Mouse (Mus musculus): ENCODE measurements around the gene Gm17949.
A peak's percentile ranks its signal among the peaks of the same experiment; 100 is the strongest.
"Not testable (repeated sequence)": the region's sequence is repeated elsewhere in the genome, so short reads cannot be mapped to it uniquely, and the experiment has no call there.

Gm17949 gene

DNA sequence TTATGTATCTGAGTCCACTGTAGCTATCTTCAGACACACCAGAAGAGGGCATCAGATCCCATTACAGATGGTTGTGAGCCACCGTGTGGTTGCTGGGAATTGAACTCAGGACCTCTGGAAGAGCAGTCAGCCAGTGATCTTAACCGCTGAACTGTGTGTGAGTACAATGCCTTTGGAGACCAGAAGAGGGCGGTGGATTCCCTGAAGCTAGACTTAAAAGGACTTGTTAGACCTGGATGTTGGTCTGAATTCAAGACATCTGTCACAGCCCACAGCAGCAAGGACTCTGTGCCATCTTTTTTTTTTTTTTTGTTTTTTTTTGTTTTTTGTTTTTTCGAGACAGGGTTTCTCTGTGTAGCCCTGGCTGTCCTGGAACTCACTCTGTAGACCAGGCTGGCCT lies 40.4 kb downstream of the Gm17949 start:
- DNase-seq: not testable (repeated sequence)

DNA sequence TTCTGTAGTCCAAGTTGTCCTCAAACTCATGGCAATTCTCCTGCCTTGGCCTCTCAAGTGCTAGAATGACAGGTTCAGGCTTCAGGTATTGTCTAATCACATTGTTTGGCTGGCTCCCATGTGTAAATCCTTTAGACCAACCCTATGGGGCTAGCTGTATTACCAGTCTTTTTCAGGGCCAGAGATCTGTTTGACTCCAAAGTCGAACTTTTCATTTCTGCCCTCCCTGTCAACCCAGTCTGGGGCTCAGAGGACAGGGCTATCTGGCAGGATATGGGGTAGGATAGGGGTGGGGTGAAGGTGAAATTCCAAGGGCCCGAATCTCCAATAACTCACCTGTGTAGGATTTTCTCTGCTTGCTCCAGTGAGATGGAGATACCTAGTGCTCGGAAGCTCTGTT lies 45.0 kb downstream of the Gm17949 start:
- DNase-seq: no peak

DNA sequence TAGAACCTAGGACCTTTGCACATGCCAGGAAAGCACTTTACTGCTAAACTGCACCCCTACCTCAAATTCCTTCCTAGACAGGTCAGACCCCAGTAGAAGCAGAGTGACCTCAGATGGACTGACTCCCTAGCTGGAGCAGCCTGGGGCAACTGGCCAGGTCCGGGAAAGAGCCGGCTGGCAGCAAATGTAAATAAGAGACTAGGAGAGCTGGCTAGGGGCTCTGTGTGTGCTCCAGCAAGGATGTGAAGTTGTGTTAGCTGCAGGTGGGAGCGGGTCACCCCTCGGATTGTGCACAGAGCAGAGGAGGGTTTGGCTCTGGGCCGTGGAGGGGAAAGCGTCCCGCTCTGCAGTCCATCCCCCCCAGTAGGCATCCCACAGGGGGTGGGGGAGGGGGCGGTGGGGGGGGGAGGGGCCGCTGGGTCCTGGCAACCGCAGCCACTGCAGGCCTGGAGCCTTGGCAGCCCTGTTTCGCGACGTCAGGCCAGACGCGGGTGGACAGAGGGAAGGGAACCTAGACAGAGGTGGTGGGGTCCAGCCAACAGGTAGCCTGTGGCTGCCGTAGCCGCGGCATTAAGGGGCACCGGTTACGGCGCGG lies 47.7 kb downstream of the Gm17949 start, which contains the start of gene Crb3:
Gene Crb3 (plus strand): TSS at position 215 of the 595 bp plus-strand sequence.
- DNase-seq: no peak

DNA sequence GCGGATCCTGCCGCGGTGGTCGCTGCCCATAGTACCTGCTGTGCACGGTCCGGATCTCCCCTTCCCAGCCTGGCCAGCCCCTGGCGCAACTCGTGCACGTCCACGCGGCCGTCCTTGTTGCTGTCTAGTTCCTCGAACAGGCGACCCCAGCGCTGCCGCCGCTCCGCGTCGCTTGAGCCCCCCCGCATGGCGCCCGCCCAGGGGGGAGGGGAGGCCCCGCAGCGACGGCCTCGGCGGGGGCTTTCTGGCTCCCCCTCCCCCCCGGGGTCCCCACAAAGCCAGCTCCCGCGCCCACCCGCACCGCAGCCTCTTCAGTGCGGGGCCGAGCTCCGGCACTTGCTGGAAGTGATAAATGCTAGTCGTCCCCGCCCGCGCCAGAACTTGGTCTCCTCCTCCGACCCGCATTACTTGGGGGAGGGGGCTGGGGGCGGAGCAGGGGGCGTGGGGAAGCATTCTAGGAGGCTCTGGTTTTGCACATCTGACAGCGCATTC lies 48.3 kb downstream of the Gm17949 start, which contains the start of gene Slc25a23:
Gene Slc25a23 (minus strand): TSS at position 378 of the 492 bp plus-strand sequence.
- peak; percentile 91 for DNase-seq

DNA sequence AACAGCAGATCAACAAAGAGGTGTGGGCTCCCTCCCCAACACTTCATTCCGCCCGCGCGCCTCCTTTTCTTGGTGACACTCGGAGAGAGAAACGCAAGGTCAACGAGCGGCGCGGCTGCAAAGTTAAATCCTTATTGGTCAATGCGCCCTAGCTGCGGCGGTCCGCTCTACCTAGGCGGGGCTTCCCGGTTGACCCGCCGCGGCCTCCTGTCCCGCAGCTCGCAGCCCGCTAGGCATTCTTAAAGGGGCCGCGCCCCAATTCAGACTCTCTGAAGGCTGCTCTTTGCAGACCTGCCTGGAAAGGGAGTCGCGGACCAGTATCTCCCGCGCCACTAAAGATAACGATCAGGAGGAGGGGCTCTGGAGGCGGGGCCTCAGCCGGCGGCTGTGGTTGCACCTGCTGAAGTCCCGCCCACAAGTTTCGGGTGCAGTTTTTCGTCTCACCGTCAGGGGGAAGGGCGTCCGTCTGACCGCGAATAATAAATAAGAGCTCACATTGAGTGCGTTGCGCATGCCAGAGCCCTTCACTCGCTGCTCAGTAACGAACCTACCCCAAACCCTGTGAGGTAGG lies 49.0 kb downstream of the Gm17949 start:
- peak; percentile 98 for DNase-seq

DNA sequence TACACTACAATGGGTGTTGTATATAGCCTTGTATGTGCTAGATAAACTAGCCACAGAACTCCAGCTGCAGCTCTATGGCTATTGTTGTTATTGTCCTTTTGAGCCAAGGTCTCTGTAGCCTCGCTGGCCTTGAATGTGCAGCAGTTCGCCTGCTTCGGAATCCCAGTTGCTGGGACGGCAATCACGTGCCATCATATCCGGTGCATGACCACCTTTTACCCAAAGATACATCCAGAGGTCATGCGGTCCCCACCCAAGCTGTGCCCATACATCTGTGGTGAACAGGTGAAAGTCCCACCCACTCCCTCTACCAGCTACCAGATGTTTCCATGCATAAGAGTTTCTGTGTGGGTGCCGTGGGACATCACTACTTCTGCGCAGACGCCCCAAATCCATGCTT lies 49.8 kb downstream of the Gm17949 start:
- DNase-seq: no peak

DNA sequence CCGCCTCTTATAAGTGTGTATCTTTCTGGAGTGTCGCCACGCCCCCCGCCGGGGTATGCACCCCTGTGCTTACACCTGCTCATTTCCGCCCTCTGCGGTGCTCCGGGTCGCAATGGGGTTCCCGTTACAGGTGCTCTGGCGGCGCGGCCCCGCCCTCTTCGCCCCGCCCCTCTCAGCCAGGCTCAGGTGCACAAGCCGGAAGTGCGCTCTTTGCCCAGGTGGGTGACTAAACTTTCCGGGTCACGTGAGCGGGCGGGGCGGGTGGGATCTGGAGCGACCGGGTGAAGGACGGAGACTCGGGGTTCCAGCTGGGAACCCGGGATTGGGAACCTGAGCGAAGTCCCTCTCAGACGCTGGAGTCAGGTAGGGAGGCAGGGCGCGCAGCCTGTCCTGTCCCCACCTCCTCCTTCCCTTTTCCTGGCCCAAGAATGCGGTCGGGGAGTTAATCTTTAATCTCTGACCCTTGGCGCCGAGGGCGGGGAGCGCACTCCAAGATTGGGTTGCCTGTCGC lies 50.8 kb downstream of the Gm17949 start:
- DNase-seq: no peak

DNA sequence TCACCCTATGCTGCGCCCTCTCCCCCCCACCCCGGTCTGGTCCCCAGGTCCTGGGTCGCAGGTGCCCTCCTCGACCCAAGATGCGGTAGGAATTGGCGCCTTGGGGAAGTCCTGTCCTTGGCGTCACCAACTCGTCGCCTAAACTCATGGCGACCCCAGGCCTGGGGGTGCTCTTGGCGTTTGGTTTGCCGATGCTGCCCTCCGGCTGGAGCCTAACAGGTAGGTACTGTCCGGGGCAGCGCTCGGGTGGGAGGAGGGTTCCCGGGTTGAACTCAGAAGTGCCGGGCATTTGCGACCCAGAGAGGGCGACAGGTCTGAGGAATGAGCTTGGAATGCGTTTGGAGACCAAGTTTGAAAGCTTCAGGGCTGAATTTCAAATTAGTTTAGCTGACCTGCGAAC lies 51.3 kb downstream of the Gm17949 start:
- DNase-seq: no peak

DNA sequence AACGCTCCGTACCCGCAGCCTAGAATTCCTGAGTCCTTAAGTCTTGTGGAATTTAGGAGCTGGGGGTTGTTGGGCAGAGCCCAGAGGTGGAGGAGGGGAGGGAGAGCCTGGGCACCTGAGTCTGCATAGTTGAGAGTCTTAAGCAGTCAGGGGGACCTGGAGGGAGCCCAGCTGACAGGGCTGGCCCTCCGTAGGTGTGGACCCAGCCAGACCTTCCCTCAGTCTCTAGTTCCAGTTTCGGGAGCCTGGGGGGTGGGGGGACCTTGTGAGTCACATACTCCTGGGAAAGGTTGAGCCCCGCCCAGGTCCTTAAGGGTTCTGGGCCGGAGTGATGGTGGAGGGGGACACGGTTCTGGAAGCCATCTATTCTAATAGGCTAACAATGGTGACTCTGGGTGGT lies 51.8 kb downstream of the Gm17949 start:
- no peak for DNase-seq

DNA sequence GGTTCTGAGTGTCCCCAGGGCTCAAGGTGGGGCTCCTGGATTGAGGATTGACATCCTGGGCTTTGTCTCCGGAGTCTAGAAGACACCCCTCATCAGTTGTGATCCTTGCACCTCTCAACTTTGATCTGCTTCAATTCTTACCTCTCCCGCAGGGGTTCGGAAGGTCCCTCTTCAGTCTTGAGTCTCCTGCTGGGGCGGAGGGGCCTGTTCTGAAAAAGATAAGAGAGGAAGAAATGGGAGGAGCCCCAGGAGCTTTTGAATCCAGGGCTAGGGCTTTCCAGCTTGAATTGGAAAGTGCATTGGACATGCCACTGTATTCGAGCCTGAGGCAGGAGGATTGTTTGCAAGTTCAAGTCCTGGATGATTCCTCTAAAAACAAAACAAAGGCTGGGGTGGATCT lies 55.6 kb downstream of the Gm17949 start:
- no peak for DNase-seq

DNA sequence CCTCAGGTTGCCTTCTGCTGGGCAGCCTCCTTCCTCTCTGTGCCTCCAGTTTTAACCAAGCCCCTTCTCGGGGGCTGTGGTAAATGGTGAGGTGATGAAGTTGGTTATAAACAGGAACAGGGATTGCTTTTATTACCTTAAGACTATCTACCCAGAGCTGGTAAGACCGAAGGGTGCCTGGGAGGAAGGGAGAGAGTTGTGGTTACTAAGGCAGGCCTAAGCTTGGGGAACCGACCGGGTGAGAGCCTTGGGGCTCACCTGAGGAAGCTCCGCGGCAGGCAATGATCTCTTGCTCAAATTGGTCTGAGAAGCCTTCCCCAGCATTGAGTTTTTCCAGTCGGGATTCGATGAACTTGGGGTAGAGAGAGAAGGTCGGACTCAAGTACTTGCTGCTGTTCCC lies 59.0 kb downstream of the Gm17949 start:
- DNase-seq: no peak

DNA sequence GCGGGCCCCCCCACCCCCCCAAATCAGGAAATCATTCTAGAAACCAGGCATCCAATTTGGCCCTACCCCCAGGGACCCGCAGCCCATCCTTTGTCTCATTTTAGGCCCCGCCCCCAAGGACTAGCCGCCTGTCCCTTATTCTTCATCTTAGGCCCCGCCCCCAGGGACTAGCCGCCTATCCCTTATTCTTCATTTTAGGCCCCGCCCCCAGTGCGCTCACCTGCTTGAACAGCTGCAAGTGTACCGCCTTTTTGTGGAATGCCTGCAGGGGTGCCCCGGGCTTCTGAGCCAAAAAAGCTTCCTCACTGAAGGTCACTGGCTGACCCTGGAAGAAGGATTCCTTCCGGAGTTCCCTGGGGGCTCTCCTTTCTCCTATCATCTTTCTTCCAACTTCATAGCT lies 59.4 kb downstream of the Gm17949 start:
- DNase-seq: peak; percentile 84

Measured in embryo, embryonic 11 days (tissue).